Mouse (Mus musculus): ENCODE data around the gene Trim60.

- TF ChIP-seq CTCF (IDR thresholded peaks at IDR 0.05; ENCODE audit: borderline replicate concordance, insufficient read depth, low read length) (no peak), POLR2A (IDR thresholded peaks at IDR 0.05; ENCODE audit: low read depth, low read length) (no peak)
Measured at GRCm38 (mm10) chr8:64987731-64988130, 30.7 kb downstream of the Trim60 start, which contains the start of gene Trim75.

All from embryonic fibroblast, embryonic 13.5 days (primary cell).